Mouse (Mus musculus) limb, embryonic 14.5 days (tissue): ENCODE measurements around the gene Sytl3. TPM values are rescaled to one million over a fixed set of nuclear protein-coding genes. Genes with fewer than 3 reads are reported as not detected.

Source experiments
- ATAC-seq: fragments of 200-750 bp; cut with Nextera tagmentation; 2 replicates; pipeline ENCODE4 v1.8.0; 2017; ENCODE audit warnings: low read depth, moderate number of reproducible peaks, moderate TSS enrichment; ENCODE audit not compliant: low FRiP score
- DNase-seq: peaks from one replicate; pipeline ENCODE4 v3.0.0-alpha.2; 2015; ENCODE audit warnings: low spot score
- H3K27ac ChIP-seq: fragments of 300-500 bp; sonication (generic); replicated peaks from 2 replicates; pipeline ENCODE4 v1.5.1; 2014; ENCODE audit warnings: low read depth, mild to moderate bottlenecking, low read length, moderate library complexity, mixed read lengths
- H3K27me3 ChIP-seq: fragments of 300-500 bp; sonication (generic); 2 replicates; pipeline ENCODE4 v1.6.1; 2014; ENCODE audit warnings: low read length, mixed read lengths; ENCODE audit not compliant: control insufficient read depth, insufficient read depth
- H3K36me3 ChIP-seq: fragments of 300-500 bp; sonication (generic); 2 replicates; pipeline ENCODE4 v1.6.1; 2014; ENCODE audit warnings: mild to moderate bottlenecking, low read length, moderate library complexity, mixed read lengths; ENCODE audit not compliant: control insufficient read depth, insufficient read depth
- H3K4me1 ChIP-seq: fragments of 300-500 bp; sonication (generic); 2 replicates; pipeline ENCODE4 v1.6.1; 2014; ENCODE audit warnings: antibody characterized with exemption, low read length, mixed read lengths; ENCODE audit not compliant: control insufficient read depth, insufficient read depth
- H3K4me2 ChIP-seq: fragments of 300-500 bp; sonication (generic); replicated peaks from 2 replicates; pipeline ENCODE4 v1.6.1; 2014; ENCODE audit warnings: low read depth, mild to moderate bottlenecking, low read length, moderate library complexity; ENCODE audit not compliant: severe bottlenecking
- H3K4me3 ChIP-seq: fragments of 300-500 bp; sonication (generic); replicated peaks from 2 replicates; pipeline ENCODE4 v1.5.1; 2014; ENCODE audit warnings: low read length
- H3K9ac ChIP-seq: fragments of 300-500 bp; sonication (generic); 2 replicates; pipeline ENCODE4 v1.6.1; 2014; ENCODE audit warnings: mild to moderate bottlenecking, low read depth, low read length, moderate library complexity; ENCODE audit not compliant: severe bottlenecking
- H3K9me3 ChIP-seq: fragments of 300-500 bp; sonication (generic); 2 replicates; pipeline ENCODE4 v1.6.1; 2016; ENCODE audit warnings: low read length; ENCODE audit not compliant: control insufficient read depth
- POLR2A ChIP-seq: fragments of 200-500 bp; IDR thresholded peaks from 2 replicates; pipeline ENCODE4 v1.8.0; 2012; ENCODE audit warnings: inconsistent platforms, mild to moderate bottlenecking, moderate library complexity, borderline replicate concordance; ENCODE audit not compliant: insufficient read depth, insufficient read length; ENCODE audit errors: extremely low read depth
- WGBS: fragments of 180-500 bp; shearing (Covaris S2); extraction: QIAGEN DNeasy Blood & Tissue Kit; methylation state at CpG from one replicate; pipeline ENCODE4 v1.1.7; 2014; 5-methylcytosine and 5-hydroxymethylcytosine counted together
- polyA plus RNA-seq, 2 experiments: library from polyadenylated mRNA; depleted of rRNA in 1 of 2; stranded (reverse) in 1 of 2; unstranded in 1 of 2; fragments of >200 nt; fragmentation: Nextera tagmentation in 1 of 2; extraction: Ambion mirVana in 1 of 2; gene quantifications; 2 replicates each; pipeline versions ENCODE4 v1.2.1 to v1.2.3; 2012 to 2014

Sytl3 gene
- polyA plus RNA-seq, 2 experiments = 0.10 to 0.26 TPM

- no peak for TF ChIP-seq POLR2A
- ATAC-seq (no peak), DNase-seq (no peak)
- H3K36me3 ChIP-seq = no peaks in the 10 kb centered on the region
- H3K9ac ChIP-seq = no peak overlapping the region
- H3K4me1 ChIP-seq = peaks cover 14% of the 10 kb centered on the region
- H3K27ac ChIP-seq = no peak overlapping the region
- H3K9me3 ChIP-seq = no peaks in the 10 kb centered on the region
- 79% methylated on average over 16 of the region's 16 CpGs for WGBS
- H3K4me2 ChIP-seq = no peak overlapping the region
- no peaks in the 10 kb centered on the region for H3K27me3 ChIP-seq
- H3K4me3 ChIP-seq = no peak overlapping the region
These were observed 113.0 kb downstream of the Sytl3 start for GRCm38 (mm10) chr17:6771661-6772489.

GRCm38 (mm10) chr17:6772490-6772773 is 113.5 kb downstream of the Sytl3 start:
- no peak for TF ChIP-seq POLR2A
- Histone ChIP-seq H3K36me3 (no peaks in the 10 kb centered on the region), H3K4me3 (no peak overlapping the region), H3K9ac (no peak overlapping the region), H3K9me3 (no peaks in the 10 kb centered on the region), H3K27me3 (no peaks in the 10 kb centered on the region), H3K4me1 (peaks cover 19% of the 10 kb centered on the region), H3K4me2 (no peak overlapping the region), H3K27ac (no peak overlapping the region)
- 63% methylated on average over 5 of the region's 5 CpGs for WGBS
- ATAC-seq (no peak), DNase-seq (no peak)

GRCm38 (mm10) chr17:6773249-6773966 is 114.5 kb downstream of the Sytl3 start:
- TF ChIP-seq POLR2A = no peak
- no peak overlapping the region for H3K4me3 ChIP-seq
- H3K9me3 ChIP-seq = no peaks in the 10 kb centered on the region
- no peaks in the 10 kb centered on the region for H3K27me3 ChIP-seq
- H3K27ac ChIP-seq = no peak overlapping the region
- no peak overlapping the region for H3K4me2 ChIP-seq
- no peak for DNase-seq
- no peak overlapping the region for H3K9ac ChIP-seq
- H3K36me3 ChIP-seq = no peaks in the 10 kb centered on the region
- 74% methylated on average over 14 of the region's 14 CpGs for WGBS
- ATAC-seq = no peak
- peaks cover 24% of the 10 kb centered on the region for H3K4me1 ChIP-seq

- H3K27me3 ChIP-seq = no peaks in the 10 kb centered on the region
- 78% methylated on average over 9 of the region's 9 CpGs for WGBS
- no peak overlapping the region for H3K9ac ChIP-seq
- H3K9me3 ChIP-seq = no peaks in the 10 kb centered on the region
- DNase-seq = no peak
- no peak for TF ChIP-seq POLR2A
- no peak for ATAC-seq
- no peak overlapping the region for H3K4me3 ChIP-seq
- H3K4me2 ChIP-seq = no peak overlapping the region
- no peaks in the 10 kb centered on the region for H3K36me3 ChIP-seq
- peaks cover 21% of the 10 kb centered on the region for H3K4me1 ChIP-seq
- H3K27ac ChIP-seq = no peak overlapping the region
These were observed 116.3 kb downstream of the Sytl3 start for GRCm38 (mm10) chr17:6775221-6775620.

GRCm38 (mm10) chr17:6775671-6776070 is 116.8 kb downstream of the Sytl3 start:
- DNase-seq = no peak
- H3K36me3 ChIP-seq = no peaks in the 10 kb centered on the region
- ATAC-seq = no peak
- H3K9ac ChIP-seq = no peak overlapping the region
- no peak for TF ChIP-seq POLR2A
- H3K4me1 ChIP-seq = peaks cover 21% of the 10 kb centered on the region
- H3K9me3 ChIP-seq = no peaks in the 10 kb centered on the region
- WGBS = 94% methylated on average over 4 of the region's 4 CpGs
- no peak overlapping the region for H3K27ac ChIP-seq
- H3K4me3 ChIP-seq = no peak overlapping the region
- no peak overlapping the region for H3K4me2 ChIP-seq
- no peaks in the 10 kb centered on the region for H3K27me3 ChIP-seq
